Mouse (Mus musculus) adrenal gland, postnatal 25 days (tissue): ENCODE results near the gene Atp6v0d1. TPM values are rescaled to one million over a fixed set of nuclear protein-coding genes. Genes with fewer than 3 reads are reported as not detected.

Experiments
- DNase-seq: peaks from one replicate; pipeline ENCODE4 v3.0.0; 2021; ENCODE audit warnings: mixed read lengths
- total RNA-seq: library from RNA; stranded (reverse); gene quantifications from 2 replicates; pipeline ENCODE4 v1.2.3, GENCODE M21; 2021

The Atp6v0d1 gene
- total RNA-seq, 1 experiment from 2014 or later: 108 TPM

DNA sequence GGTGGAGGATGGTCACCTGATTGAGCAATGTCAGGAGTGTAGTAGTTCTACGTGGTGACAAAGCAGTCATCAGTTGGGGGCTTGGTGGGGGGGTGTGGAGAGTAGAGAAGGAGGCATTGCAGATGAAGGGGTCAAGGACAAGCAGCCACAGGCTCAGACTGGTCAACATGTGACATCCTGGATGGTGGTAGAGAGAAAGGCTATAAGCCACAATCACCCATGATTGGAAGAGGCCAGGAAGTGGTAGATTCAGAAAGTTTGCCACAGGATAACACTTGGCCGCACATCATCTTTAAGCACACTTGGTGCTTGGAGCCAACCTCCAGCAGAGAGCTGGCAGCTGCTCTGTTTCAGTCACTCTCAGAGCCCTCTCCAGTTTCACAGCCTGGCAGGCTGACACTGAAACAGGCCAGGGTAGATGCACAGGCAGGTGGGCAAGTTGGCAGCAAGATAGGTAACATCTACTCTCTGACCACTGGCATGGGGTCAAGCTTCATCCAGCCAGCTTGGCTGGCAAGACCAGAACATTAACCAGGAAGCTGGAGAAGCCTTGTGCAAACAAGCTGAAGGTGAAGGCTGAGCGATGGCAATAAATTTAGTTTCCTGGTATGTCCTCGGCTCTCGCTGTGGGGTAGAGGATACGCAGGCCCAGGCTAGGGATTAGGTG lies 28.7 kb downstream of the Atp6v0d1 start:
- DNase-seq: no peak

DNA sequence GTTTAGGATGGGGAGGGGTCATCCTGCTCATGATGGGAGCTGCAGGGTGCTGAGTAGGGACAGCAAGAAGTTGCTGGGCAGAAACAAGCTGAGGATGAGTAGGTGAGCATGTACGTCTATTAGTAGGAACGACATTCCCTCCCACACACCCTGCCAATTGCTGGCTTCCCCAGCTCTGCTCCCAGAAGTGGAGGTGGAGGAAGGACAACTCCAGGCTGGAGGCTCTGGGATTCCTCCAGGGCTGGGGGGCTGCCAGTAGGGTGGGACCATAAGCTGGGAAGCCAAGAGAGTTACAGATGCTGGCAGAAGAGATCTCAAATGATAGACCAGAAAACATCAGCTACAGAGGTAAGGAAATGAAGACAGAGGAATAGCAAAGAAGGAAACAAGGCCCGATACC lies 29.3 kb downstream of the Atp6v0d1 start:
- no peak for DNase-seq

DNA sequence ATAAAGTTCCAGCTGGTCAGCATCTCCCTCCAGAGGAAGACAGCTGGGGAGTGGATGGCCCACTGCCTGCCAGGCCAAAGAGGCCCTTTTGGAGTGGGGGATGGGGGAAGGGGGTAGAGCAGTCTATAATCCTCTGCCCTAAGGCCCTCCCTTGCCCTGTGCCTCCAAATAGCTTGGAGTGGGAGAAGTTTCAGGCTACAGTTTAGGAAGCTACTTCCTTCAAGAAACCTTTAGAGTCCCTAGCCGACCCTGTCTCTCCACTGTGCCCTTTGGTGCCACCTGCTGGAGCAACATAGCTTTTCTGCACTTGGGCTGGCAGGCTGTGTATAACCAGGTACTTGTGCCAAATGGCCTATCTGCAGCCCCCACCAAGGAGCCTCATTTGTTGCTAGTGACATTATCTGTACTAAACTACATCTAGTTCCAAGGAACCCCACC lies 31.9 kb downstream of the Atp6v0d1 start:
- peak; percentile 79 for DNase-seq

DNA sequence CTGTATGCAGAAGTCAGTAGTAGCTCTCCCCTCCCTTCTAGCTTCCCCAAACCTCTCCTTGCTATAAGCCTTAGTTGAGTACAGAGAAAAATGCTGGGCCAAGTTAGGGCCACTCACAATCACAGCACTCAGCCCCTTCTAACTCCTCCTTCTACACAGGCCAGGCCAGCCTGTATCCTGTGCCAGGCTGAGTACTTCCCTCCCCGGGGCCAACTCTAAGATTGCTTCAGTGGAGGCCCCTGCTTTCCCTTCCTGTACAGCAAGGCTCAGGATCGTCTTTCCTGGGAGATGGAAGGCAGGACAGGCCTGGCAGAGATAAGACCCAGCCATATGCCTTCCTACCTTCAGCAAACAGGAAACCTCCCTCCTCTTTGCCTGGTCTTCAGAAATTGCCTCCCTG lies 32.4 kb downstream of the Atp6v0d1 start:
- no peak for DNase-seq

DNA sequence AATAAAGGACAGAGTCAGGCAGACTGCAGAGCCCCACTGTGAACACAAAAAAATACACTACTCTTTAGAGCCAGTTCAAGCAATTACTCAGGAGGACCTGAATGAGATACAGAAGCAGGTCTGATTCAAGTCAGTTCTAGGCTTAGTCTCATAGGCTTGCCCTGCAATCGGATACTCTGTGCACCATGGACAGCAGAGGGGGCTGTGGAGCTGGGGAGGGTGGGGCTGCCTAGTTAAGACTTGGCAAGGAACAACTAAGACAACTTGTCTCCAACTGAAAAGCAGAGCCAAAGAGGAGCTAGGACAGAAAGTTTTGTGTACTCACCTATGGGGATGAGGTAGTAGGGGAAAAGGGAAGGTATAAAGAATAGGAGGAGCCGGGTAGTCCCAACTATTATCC lies 34.1 kb downstream of the Atp6v0d1 start:
- peak; percentile 70 for DNase-seq

DNA sequence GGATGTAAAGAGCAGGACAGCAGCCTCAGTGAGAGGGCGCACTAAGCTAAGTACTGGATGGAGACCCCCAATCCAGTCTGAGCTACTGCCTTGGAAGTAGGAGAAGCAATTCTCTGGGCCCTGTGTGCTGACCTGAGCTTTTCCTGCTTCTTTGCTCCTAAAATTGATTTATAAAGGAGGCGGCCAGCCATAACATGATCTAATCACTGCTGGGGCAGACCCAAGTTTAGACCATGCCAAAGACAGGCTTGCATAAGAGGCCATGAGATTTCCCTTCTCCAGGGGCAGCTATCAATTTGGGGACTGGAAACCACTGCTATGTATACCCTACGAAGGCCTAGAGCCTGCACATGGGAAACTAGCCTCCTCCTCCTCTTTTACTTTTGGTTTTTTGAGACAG lies 36.6 kb downstream of the Atp6v0d1 start:
- DNase-seq: peak; percentile 18

DNA sequence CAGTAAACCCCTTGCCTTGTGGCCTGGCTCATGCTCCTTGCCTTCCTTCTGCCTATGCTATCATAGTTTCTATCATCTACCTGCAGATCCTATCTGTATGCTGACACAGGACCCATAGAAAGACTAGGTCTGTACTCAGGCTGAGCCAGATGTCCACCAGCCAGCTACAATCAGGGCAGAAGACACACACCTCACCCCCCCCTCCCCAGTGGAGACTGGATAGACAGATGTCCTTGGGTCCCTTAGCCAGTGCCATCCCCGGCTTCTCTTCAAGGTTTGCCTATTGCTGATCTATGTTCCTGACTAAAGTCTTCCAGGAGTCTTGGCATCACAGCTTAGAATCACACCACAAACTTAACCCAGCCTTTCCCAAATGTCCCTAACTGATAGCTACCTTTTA lies 37.6 kb downstream of the Atp6v0d1 start:
- no peak for DNase-seq

DNA sequence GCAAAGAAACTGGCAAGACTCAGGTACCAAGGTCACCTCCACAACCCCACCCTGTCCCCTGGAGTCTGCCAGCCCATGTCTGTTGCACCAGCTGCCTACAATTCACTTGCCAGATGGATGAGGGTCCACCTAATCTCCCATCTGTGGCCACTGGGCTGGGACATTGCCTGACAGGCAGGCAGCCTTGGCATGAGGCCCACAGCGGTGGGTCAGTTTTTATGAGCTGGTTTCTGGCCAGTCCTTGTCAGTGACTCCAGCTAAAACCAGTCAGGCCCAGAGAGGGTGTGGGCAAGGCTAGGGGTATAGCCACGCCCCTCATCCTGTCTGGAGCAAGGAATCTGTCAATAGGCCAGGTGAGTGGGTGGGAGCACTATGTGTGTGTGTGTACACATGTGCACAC lies 38.7 kb downstream of the Atp6v0d1 start:
- DNase-seq: peak; percentile 55

DNA sequence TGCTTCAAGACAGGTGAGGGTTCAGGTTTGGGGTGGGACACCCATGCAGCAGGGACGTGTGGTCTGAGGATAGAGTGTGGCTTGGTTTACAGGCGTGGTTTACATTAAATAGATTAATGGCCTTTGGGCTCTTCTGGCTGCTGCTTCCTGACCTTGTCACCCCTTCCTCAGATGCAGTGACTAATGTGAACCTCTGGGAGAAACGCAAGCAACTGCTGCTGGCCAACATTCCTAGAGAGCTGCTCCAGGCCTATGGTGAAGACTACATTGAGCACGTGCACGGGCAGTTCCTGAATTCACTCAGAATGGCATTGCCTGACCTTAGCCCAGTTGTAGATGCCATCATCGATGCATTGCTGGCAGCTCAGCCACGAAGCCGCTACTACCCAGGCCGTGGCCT lies 43.0 kb downstream of the Atp6v0d1 start:
- DNase-seq: no peak

DNA sequence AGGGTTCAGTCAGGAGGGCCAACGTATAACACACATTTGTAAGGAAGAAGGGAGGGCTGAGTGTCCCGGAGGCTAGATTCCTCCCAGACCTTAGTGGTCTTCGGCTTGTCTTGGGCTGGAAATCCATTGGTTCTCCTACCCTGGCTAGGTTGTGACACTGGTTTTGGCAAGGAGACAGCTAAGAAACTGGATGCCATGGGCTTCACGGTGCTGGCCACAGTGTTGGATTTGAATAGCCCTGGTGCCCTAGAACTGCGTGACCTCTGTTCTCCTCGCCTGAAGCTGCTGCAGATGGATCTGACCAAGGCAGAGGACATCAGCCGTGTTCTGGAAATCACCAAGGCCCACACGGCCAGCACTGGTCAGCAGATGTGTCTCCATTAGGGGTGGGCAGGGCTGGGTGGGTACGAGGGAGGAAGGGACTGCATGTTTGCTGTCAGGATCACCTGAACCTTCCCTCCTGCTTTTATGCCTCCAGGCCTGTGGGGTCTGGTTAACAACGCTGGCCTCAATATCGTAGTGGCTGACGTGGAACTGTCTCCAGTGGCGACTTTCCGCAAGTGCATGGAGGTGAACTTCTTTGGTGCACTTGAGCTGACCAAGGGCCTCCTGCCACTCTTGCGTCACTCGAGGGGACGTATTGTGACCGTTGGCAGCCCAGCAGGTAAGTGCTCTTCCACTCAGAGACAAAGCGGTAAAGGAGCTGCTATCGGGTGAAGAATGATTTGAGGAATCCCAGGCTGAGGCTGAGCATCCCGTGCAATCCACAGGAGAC lies 43.7 kb downstream of the Atp6v0d1 start:
- DNase-seq: no peak

DNA sequence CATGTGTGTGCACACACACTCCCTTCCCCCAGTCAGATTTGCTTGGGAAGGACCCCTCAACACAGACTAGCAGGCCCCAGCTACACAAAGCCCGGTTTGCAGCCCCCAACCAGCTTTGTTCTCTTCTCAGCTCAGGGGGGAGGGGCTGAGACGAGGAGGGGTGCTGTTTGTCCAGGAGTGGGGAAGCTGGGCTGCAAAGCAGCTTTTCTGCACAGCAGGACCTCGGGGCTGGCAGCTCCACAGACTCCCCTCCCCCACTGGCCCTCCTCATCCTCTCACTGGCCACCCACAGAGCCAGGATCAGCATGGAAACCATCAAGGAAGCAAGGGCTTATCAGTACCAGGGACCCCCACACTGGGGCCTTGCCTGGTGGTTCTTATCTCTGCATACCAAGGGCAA lies 44.8 kb downstream of the Atp6v0d1 start:
- DNase-seq: no peak

DNA sequence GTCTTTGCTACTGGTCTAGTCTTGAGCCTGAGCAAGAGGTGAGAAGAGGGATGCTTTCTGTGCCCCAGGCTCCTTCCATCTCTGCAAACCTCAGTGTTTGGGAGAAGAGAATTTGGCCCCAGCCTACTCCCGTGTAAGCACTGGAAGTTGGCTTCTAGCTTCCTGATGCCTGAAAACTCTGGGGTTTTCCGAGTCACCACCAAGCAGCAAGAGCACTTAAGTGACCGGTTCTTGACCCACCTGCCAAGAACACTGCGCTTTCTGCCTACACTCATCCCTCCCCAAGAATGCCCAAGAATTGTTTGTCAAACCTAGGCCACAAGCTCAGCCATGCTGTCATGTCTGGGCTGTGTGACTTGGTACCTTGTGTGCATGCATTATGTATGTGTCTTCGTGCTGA lies 45.3 kb downstream of the Atp6v0d1 start:
- DNase-seq: no peak

DNA sequence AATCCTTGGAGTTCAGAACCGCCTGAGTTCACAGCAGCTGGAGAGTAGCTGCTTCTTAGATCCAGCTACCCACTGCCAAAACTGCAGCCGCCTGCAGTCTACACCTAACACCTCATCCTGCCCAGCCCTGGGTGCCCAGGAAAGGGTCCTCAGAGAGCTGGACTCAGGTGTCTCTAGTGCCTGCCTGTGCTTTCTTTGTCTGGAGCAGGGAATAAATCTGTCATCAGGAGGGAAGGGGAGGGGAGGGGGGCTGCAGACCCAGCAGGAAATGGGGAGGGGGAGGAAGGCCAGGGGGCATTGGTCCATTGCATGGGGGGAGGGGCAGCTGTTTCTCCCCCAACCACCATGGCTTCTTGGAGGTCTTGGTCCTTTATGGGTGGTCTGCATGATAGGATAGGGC lies 46.3 kb downstream of the Atp6v0d1 start:
- no peak for DNase-seq

DNA sequence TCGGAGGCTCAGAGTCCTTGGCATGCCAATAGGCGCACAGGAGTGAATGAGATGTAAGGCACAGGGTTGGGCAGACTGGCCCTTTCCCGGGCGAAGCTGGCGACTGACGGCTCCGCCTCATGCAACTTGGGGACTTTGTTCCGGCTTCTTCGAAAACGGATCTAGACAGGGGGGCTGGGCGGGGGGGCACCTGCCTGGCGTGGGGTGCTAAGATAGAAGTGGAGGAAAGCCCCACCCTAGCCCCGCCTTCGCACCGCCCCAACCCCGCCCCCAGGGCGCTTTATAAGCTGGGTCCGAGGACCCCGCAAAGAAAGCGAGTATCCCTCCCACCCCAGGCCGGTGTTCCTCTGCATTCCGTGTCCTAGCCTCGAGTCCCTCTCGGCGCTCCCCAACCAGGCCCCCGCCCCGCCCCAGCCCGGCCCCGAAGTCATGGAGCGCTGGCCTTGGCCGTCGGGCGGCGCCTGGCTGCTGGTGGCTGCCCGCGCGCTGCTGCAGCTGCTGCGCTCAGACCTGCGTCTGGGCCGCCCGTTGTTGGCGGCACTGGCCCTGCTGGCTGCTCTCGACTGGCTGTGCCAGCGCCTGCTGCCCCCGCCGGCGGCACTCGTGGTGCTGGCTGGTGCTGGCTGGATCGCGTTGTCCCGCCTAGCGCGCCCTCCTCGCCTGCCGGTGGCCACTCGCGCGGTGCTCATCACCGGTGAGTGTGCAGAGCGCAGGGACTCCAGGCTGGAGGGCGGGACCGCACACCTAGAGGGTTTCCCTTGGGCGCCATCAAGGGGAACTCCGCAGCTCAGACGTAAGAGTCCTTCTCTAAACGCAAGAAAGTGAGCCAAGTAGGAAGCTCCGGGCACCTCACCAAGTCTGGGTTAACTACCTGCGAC lies 47.2 kb downstream of the Atp6v0d1 start, which contains the start of gene Hsd11b2:
Hsd11b2 (plus strand) TSS at position 320 of the 878 bp plus-strand sequence.
- DNase-seq: peak; percentile 55

DNA sequence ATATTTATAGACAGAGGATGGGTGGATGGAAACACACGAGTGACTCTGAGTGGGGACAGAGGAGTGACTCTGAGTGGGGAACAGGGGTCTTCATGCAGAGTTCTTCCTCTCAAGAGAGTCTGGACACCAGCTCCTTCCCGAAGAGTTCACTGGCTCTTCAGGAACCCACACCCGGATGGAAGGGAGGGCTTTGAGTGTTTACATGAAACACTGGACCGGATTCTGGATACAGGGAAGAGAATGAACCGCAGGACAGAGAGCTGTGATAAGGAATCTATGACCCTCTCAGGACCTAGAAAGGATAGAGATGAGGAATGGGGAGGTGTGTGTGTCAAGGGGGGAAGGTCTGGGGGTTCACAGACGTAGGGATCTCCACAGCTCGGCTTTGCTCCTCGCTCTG lies 48.5 kb downstream of the Atp6v0d1 start:
- DNase-seq: no peak

DNA sequence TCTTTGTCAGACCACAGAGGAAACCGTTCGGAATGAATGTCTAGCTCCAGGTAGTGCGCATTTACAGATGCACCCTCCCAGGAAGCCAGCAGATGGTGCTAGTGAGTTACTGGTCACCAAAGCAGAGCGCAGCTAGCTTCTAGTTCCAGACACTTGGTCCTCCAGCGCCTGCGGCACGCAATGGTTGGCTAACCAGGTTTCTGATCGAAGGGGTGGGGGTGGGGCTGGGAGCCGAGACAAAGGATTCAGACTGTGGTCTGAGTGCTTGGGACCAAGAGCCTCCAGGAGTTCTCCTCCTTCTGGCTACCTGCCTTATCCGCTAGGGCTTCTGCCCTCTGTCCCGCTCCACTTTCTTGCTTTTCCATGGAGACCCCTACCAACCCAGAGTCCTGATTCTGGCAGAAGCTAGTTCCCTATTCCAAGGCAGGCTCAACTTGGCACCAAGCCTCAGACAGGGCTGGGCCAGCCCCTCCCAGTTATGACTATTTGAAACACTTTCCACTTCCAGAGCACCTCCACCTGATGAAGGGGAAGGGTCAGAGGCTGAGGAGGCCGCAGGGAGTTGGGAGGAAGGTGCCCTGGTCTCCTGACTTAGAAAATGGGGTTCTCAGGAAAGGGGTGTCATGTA lies 49.7 kb downstream of the Atp6v0d1 start:
- DNase-seq: peak; percentile 73

DNA sequence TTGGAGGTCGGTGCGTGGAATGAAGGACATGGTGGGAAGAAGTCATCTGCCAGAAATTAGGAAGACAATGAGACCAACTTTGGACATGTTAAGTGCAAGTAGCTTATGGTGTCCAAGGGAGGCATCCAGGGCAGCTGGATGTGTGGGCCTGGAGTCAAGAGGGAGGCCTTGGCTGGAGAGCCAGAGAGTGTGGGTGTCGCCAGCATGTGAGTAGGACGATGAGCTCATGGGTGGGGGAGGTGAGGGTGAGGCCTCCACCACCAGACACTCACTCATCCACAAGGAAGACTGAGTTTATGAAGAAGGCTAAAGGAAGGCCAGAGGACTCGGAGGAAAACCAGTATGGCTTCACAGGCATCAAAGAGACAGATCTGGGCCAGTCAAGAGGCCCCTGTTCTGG lies 51.2 kb downstream of the Atp6v0d1 start:
- DNase-seq: peak; percentile 65

DNA sequence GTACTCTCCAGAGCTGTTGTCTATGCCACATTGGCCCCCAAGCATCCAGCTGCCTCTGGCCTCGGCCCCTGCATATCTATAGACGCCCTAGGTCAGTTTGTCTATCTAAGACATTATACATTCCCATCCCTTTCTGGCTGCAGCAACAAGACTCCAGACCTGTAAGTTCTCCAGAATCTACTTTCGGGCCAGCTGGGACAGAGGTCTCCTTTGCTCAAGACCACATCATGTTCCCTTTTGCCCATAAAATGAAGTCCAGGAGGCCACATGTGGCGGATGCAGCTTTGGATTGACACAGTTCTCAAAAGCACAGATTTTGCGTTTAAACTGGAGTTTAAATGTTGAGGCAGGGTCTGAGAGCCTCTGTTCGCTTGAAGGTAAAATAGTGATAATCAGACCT lies 51.7 kb downstream of the Atp6v0d1 start:
- no peak for DNase-seq

DNA sequence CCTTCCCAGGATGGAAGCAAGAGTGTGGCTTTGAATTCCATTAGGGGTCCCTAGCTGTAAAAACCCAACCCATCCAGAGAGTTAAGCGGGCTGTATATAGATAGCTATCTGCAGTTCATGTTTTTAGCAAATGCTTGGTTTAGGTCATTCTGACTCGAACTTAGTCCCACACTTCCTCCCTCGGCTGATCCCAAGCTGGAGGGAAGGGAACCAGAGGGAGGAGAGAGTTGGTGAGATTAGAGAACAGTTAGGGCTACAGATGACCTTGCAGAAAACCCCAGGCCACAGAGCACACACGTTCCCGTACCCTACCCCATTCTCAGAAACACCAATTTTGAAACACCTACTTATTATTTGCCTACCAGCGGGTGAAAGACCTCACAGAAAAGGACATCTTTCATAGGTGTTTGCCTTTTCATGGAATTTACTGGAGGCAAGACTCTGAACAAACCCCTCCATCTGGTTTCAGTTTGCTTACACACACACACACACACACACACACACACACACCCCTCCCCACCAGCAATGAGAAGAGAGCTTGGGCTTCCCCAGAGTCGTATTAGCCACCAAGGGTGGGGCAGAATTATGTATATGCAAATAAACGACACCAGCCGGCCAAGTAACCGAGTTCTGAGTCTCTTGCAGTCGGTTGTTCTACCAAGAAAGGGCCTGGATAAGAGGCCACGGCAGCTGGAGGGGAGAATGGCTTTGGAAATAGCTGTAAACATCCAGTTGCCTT lies 55.7 kb downstream of the Atp6v0d1 start:
- DNase-seq: no peak

DNA sequence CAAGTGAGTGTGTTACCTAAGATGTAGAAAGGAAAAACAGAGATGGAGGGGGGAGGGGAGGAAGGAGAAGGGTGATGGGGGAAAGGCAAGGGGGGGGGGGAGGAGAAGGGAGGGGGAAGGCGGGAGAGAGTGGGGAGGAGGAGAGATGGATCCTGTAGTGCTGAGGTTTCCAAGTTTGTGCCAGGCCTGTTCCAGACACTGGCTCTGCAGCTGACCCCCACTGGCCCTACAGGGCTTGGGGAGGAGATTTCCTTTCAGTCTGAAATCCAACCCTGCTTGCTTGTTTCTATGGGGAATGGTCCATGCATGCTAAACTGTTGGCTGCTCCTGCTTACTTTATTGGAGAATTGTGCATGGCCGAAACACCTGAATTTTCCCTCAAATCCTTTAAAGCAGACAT lies 57.1 kb downstream of the Atp6v0d1 start:
- DNase-seq: no peak

DNA sequence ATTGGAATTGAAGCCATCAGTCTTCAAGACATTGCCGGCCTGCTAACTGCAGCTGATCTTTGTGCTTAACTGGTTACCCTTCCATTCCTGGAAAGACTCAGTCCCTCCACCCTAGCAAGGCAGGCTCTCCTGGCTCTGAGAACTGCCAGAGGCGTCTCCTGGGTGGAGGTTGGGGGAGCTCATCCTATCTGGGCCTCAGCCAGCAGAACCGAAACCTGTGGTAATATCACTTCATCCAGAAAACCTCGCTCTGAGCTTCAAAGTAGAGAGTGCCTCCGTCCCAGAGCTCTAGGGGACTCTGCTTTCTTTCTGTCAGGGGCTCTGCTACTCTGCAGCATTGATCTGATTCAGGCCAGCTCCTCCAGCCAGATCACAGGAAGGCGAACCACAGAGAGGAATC lies 58.9 kb downstream of the Atp6v0d1 start:
- DNase-seq: no peak

DNA sequence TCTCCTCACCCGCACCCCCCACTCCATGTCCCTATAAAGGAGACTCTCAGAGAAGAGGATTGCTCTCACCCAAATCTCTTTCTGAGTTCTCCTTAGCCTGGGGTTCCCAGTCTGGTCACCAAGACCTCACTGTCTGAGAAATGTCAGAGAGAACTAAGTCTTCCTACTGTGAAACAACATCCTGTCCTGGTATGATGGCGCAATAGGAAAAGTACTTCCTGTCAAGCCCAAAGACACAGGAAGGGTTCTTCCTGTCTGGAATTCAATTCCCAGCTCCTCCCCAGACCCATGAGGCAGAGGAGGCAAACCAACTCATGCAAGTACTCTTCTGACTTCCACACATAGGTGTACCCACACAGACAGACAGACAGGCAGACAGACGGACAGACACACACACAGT lies 61.2 kb downstream of the Atp6v0d1 start:
- no peak for DNase-seq
